Mouse (Mus musculus): ENCODE results near the gene Gng7. TPM values are rescaled to one million over a fixed set of nuclear protein-coding genes. Genes with fewer than 3 reads are reported as not detected.

The Gng7 gene
- total and polyA plus RNA-seq, 3 experiments, result 0.24 to 0.47 TPM; not detected in 1

GRCm38 (mm10) chr10:80934136-80934985, 80.4 kb downstream of the Gng7 start:
- H3K9ac ChIP-seq (ENCODE audit: insufficient read depth, low read depth), result no peak overlapping the region
- no peak for TF ChIP-seq EP300 (IDR thresholded peaks at IDR 0.05; ENCODE audit: low read length)
- no peak for DNase-seq (ENCODE audit: extremely low read depth)
- no peaks in the 10 kb centered on the region for H3K9me3 ChIP-seq (replicated peaks; ENCODE audit: low read length)
- H3K36me3 ChIP-seq (replicated peaks in 1 of 2; ENCODE audit: control insufficient read depth in 1 of 2, insufficient read depth in 1 of 2, low read length in 1 of 2), result peaks cover 3 to 14% of the 10 kb centered on the region in 2 experiments
- in situ Hi-C loops (cut with MboI; ENCODE audit: low pct_ligation_motif_present, low pct_unique_long_range_greater_than_20kb, low sequenced_read_pairs), result loop anchor here (5.0 kb wide), 1 partner anchor 33 kb away; no protein-coding TSS in a partner anchor
- peaks cover 41 to 86% of the 10 kb centered on the region in 2 experiments for H3K4me1 ChIP-seq (ENCODE audit: control insufficient read depth in 1 of 2, insufficient read depth in 2 of 2)
- H3K79me2 ChIP-seq (replicated peaks; ENCODE audit: control insufficient read depth, extremely low read depth, insufficient read depth, poor library complexity, severe bottlenecking), result peaks cover 9% of the 10 kb centered on the region
- peaks cover 34% of the 10 kb centered on the region for H3K27me3 ChIP-seq (replicated peaks)
- dilution Hi-C loops (cut with MboI; ENCODE audit: extremely low pct_ligation_motif_present, extremely low pct_unique_long_range_greater_than_20kb, low sequenced_read_pairs), result no loop called here
- no peak overlapping the region for H3K27ac ChIP-seq (ENCODE audit: insufficient read depth, low read depth)
- H3K4me3 ChIP-seq (replicated peaks in 1 of 3; ENCODE audit: low read depth in 2 of 3, low read length in 2 of 3, poor library complexity in 1 of 3), result no peak overlapping the region
- no peak overlapping the region for H3K4me2 ChIP-seq (ENCODE audit: insufficient read depth, low read depth, poor library complexity, severe bottlenecking)

- Histone ChIP-seq H3K79me2 (replicated peaks; ENCODE audit: control insufficient read depth, extremely low read depth, insufficient read depth, poor library complexity, severe bottlenecking) (peaks cover 9% of the 10 kb centered on the region), H3K27me3 (replicated peaks) (peaks cover 26% of the 10 kb centered on the region), H3K9me3 (replicated peaks; ENCODE audit: low read length) (no peaks in the 10 kb centered on the region), H3K4me3 (replicated peaks in 1 of 3; ENCODE audit: low read depth in 2 of 3, low read length in 2 of 3, poor library complexity in 1 of 3) (peak overlapping the region in 1 of 3 experiments; percentile 1), H3K27ac (ENCODE audit: insufficient read depth, low read depth) (no peak overlapping the region), H3K4me1 (ENCODE audit: control insufficient read depth in 1 of 2, insufficient read depth in 2 of 2) (peaks cover 36 to 85% of the 10 kb centered on the region in 2 experiments), H3K4me2 (ENCODE audit: insufficient read depth, low read depth, poor library complexity, severe bottlenecking) (peak overlapping the region; percentile 7; the same call in 1 of the 2 replicates), H3K36me3 (replicated peaks in 1 of 2; ENCODE audit: control insufficient read depth in 1 of 2, insufficient read depth in 1 of 2, low read length in 1 of 2) (peaks cover 3 to 14% of the 10 kb centered on the region in 2 experiments), H3K9ac (ENCODE audit: insufficient read depth, low read depth) (no peak overlapping the region)
- in situ Hi-C loops (cut with MboI; ENCODE audit: low pct_ligation_motif_present, low pct_unique_long_range_greater_than_20kb, low sequenced_read_pairs) (loop anchor here (5.0 kb wide), 1 partner anchor 34 kb away; no protein-coding TSS in a partner anchor), dilution Hi-C loops (cut with MboI; ENCODE audit: extremely low pct_ligation_motif_present, extremely low pct_unique_long_range_greater_than_20kb, low sequenced_read_pairs) (no loop called here)
- DNase-seq (ENCODE audit: extremely low read depth), result peak; percentile 49
- no peak for TF ChIP-seq ZC3H11A (IDR thresholded peaks at IDR 0.05; ENCODE audit: low read depth, low read length)
- TF ChIP-seq TBP (conservative IDR thresholded peaks at IDR 0.05; ENCODE audit: low read depth, low read length), result no peak
- peak; percentile 87 for TF ChIP-seq ELF1 (IDR thresholded peaks at IDR 0.05; ENCODE audit: low read depth, low read length)
- no peak for TF ChIP-seq SIN3A (IDR thresholded peaks at IDR 0.05; ENCODE audit: low read length)
- no peak for TF ChIP-seq MAZ (IDR thresholded peaks at IDR 0.05; ENCODE audit: low read depth, low read length)
- TF ChIP-seq E2F4 (IDR thresholded peaks at IDR 0.05; ENCODE audit: insufficient replicate concordance, low read depth, low read length), result no peak
- TF ChIP-seq POLR2A (IDR thresholded peaks at IDR 0.05; ENCODE audit: low read depth, low read length), result no peak
- TF ChIP-seq MAX (IDR thresholded peaks at IDR 0.05; ENCODE audit: low read length), result peak; percentile 57; the same call in 1 of the 2 replicates
- TF ChIP-seq USF1 (IDR thresholded peaks at IDR 0.05; ENCODE audit: low read depth, low read length), result no peak
- TF ChIP-seq ETS1 (conservative IDR thresholded peaks at IDR 0.05; ENCODE audit: low read depth, low read length), result 0 out of 2 replicates have a peak, but pooled peaks have one; percentile 15
- peak; percentile 13; the same call in 1 of the 2 replicates for TF ChIP-seq HCFC1 (IDR thresholded peaks at IDR 0.05; ENCODE audit: low read depth, low read length)
- no peak for TF ChIP-seq USF2 (conservative IDR thresholded peaks at IDR 0.05; ENCODE audit: low read depth, low read length)
- no peak for TF ChIP-seq SMC3 (IDR thresholded peaks at IDR 0.05; ENCODE audit: low read depth, low read length)
- TF ChIP-seq PAX5 (IDR thresholded peaks at IDR 0.05; ENCODE audit: low read length), result no peak
- TF ChIP-seq MYC (IDR thresholded peaks at IDR 0.05; ENCODE audit: low read depth, low read length), result 0 out of 2 replicates have a peak, but pooled peaks have one; percentile 26
- no peak for TF ChIP-seq CHD1 (IDR thresholded peaks at IDR 0.05; ENCODE audit: low read depth, low read length)
- TF ChIP-seq ZMIZ1 (IDR thresholded peaks at IDR 0.05; ENCODE audit: low read depth, low read length), result 0 out of 2 replicates have a peak, but pooled peaks have one; percentile 33
- no peak for TF ChIP-seq JUN (IDR thresholded peaks at IDR 0.05; ENCODE audit: insufficient read depth, low read depth, low read length)
- TF ChIP-seq GABPA (IDR thresholded peaks at IDR 0.05; ENCODE audit: insufficient replicate concordance, low read depth, low read length), result no peak
- TF ChIP-seq POLR2AphosphoS2 (IDR thresholded peaks at IDR 0.05; ENCODE audit: low read depth, low read length), result no peak
- TF ChIP-seq IRF4 (IDR thresholded peaks at IDR 0.05; ENCODE audit: low read depth, low read length), result no peak
- TF ChIP-seq EP300 (IDR thresholded peaks at IDR 0.05; ENCODE audit: low read length), result peak; percentile 10; the same call in 1 of the 2 replicates
- TF ChIP-seq RCOR1 (conservative IDR thresholded peaks at IDR 0.05; ENCODE audit: low read depth, low read length), result no peak
- TF ChIP-seq MXI1 (IDR thresholded peaks at IDR 0.05; ENCODE audit: low read depth, low read length), result peak; percentile 70
- no peak for TF ChIP-seq ZNF384 (IDR thresholded peaks at IDR 0.05; ENCODE audit: low read depth, low read length)
- TF ChIP-seq RAD21 (IDR thresholded peaks at IDR 0.05; ENCODE audit: low read depth, low read length), result no peak
- no peak for TF ChIP-seq MEF2A (IDR thresholded peaks at IDR 0.05; ENCODE audit: borderline replicate concordance, low read depth, low read length)
- TF ChIP-seq BHLHE40 (IDR thresholded peaks at IDR 0.05; ENCODE audit: low read depth, low read length), result peak; percentile 66
- no peak for TF ChIP-seq NELFE (IDR thresholded peaks at IDR 0.05; ENCODE audit: low read depth, low read length)
- TF ChIP-seq CTCF (conservative IDR thresholded peaks at IDR 0.05 in 1 of 2, IDR thresholded peaks at IDR 0.05 in 1 of 2; ENCODE audit: low read depth in 2 of 2, low read length in 2 of 2), result no peak
Measured at GRCm38 (mm10) chr10:80933421-80933979, 81.2 kb downstream of the Gng7 start.

Measured in CH12.LX (cell line).